Mouse (Mus musculus) retina, adult 2 months (tissue): Measurements from ENCODE around the gene Olfr605.
"Not testable (repeated sequence)": the region's sequence is repeated elsewhere in the genome, so short reads cannot be mapped to it uniquely, and the experiment has no call there.

Source experiments
- DNase-seq: peaks from one replicate; pipeline ENCODE4 v3.0.0-alpha.2; 2012; ENCODE audit warnings: low read depth, low spot score

The Olfr605 gene

GRCm38 (mm10) chr7:103445339-103445738 is at the start of gene Olfr605:
Gene Olfr605 (minus strand): TSS chr7:103445439.
- no peak for DNase-seq

- DNase-seq, result not testable (repeated sequence)
These were observed 31.9 kb upstream of the Olfr605 start for GRCm38 (mm10) chr7:103477106-103477505.

DNA sequence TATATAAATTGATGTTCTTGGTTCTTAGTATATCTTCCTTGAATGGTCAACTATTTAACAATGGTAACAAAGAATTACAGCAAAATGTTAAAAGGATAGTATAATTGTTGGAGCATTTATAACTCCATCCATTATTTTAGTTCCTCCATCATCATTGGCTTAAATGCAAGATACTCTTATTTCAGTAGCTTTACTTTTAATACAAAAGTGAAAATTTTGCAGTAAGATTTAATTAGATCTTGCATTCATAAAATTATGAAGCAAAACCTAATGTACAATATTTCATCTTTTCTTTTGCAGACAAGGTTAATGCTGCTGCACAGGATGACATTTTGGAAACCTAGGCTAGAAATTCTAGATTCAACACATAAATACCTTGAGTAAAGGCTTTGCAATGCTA is 24.3 kb upstream of the Olfr605 start, which contains the start of gene Olfr608:
Olfr608 (plus strand) TSS at position 301 of the 400 bp plus-strand sequence.
- DNase-seq, result no peak

DNA sequence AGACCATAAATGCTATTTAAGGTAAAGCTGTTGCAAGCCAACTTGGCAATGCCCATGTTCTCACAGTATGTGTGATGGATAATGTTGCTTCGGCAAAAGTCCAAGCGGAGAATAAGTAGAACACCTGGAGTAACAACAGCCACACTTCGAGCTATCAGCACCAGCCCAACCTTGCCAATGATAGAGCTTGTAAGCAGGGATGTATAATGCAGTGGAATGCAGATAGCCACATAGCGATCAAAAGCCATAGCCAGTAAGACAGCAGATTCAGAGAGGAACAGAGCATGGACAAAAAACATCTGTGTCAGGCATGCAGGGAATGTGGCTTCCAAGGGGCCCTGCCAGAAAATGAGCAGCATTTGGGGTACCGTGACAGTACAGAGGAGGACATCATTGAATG is 15.4 kb upstream of the Olfr605 start:
- no peak for DNase-seq

DNA sequence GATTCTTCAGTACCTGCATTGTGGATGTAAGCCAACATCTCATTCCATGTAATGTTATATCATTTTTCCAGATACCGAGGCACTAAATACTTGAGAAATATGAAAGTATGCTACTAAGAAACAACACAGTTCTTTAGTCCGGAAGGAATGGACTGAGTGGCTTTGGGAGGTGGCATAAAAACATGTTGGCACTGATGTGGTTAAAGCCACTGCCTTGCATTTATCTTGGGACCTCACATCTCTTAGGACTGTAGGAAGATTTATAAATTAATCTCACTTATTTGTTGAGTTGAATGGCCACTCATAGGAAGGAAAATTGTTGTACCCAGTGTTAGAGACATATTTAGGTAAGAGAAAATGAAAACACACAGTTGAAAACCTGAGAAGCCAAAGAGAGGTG is 3.5 kb upstream of the Olfr605 start, which contains the start of gene Olfr606:
Olfr606 (plus strand) TSS at position 301 of the 400 bp plus-strand sequence.
- no peak for DNase-seq

DNA sequence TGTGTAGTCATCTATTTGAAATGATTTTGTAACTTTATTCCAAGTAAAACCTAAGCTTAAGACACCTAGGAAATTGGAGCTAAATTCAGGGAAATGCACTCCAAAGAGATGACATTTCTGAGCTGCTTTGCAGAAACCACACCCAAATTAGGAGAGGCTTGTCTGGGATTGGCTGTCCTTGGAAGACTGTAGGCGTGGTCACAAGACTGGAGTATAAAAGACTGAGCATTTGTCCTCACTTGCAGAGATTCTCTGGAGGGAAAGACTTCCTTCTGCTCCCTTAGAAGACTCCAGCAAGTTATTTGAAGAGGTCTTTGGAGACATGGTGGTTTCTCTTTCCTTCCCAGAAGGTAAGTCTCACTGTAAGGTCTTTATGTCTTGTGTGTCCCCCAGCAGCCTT is 30.5 kb downstream of the Olfr605 start, which contains the start of gene Usp17lc:
Usp17lc (plus strand) TSS at position 301 of the 400 bp plus-strand sequence.
- not testable (repeated sequence) for DNase-seq

DNA sequence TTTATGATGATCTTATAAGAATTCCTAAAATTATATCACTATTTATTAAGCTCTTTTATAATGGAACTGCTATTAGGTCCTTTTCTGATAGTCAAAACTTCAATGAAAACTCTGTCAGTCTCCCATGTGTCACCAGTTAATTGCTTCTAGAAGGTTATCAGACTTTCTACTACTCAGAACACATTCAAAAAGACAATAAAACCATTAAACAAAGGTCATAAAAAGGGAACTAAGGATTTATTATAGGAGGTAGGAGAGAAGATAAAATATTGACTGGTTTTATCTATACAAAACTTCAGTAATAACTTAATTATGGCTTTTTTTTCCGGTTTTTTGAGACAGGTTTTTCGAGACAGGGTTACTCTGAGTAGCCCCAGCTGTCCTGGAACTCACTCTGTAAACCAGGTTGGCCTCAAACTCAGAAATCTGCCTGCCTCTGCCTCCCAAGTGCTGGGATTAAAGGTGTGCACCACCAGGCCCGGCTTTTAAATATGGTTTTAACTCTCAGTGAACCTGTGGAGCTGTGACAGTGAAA is 38.7 kb downstream of the Olfr605 start:
- DNase-seq, result not testable (repeated sequence)

- no peak for DNase-seq
These were observed 46.3 kb downstream of the Olfr605 start for GRCm38 (mm10) chr7:103398981-103399380.

- no peak for DNase-seq
These were observed 47.5 kb downstream of the Olfr605 start for GRCm38 (mm10) chr7:103397758-103398157.
